Mouse (Mus musculus): ENCODE results near the gene Thbs3. TPM values are rescaled to one million over a fixed set of nuclear protein-coding genes. Genes with fewer than 3 reads are reported as not detected.

Gene Thbs3
- polyA plus RNA-seq, 1 experiment from 2014 or later, result 47.5 TPM

DNA sequence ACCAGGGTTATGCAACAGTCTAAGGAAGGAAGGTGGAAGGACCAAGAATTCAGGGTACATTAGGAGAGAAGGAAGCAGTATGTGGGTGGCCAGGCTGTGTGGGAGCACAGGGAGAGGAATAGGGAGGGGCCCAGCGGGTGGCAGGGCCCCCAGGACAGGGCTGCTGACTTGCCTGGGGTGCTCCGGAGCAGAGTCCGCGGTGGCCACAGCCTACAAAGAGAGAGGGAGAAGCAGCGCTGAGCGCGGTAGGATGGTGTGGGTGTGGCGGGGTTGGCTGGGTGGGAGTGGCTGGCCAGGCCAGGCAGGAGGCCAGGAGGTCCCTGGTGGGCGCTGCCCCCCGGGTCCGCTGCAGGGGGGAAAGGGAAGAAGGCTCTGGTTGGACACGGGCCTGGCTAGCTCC, 23.5 kb downstream of the Thbs3 start:
- ATAC-seq, result no peak
- Histone ChIP-seq H3K27ac (ENCODE audit: low read depth, low read length) (no peak overlapping the region), H3K36me3 (ENCODE audit: control insufficient read depth, insufficient read depth, low read length) (peaks cover 68% of the 10 kb centered on the region), H3K4me3 (ENCODE audit: low read length) (no peak overlapping the region), H3K4me2 (ENCODE audit: low read length) (no peak overlapping the region), H3K9ac (ENCODE audit: low read depth, low read length) (no peak overlapping the region), H3K4me1 (ENCODE audit: control insufficient read depth, insufficient read depth, low read depth, low read length) (peaks cover 8% of the 10 kb centered on the region), H3K27me3 (replicated peaks; ENCODE audit: control insufficient read depth, insufficient read depth, low read length) (no peaks in the 10 kb centered on the region), H3K9me3 (ENCODE audit: control insufficient read depth, low read length) (no peaks in the 10 kb centered on the region)
- WGBS, result 74% methylated on average over 8 of the region's 12 CpGs

DNA sequence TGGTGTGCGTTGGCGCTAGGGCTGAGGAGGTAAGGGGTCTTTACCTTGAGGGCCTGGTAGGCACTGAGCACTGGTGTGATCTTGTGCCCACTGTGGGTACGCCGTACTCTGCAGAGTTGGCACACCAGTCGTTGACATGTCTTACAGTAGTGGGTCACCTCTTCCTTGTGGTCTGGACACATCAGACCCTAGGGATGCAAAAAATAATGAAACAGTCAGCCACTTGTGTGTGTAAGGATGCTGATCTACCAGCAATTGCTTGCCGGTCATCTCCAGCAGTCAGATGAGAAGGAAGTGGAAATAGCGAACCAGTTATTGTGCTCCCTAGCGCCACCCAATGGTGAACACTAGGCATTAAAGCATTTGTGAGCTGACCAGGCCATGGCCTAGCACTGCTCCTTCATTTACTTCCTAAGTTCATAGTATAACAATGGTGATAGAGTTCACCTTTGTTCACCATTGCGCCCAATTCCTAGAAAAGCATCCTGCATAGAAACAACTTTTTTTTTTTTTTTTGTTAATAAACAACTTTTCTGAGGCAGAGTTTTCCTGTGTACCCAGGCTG, 27.4 kb downstream of the Thbs3 start:
- no peaks in the 10 kb centered on the region for H3K9me3 ChIP-seq (ENCODE audit: control insufficient read depth, low read length)
- 66% methylated on average over 9 of the region's 9 CpGs for whole genome bisulfite sequencing
- H3K36me3 ChIP-seq (ENCODE audit: control insufficient read depth, insufficient read depth, low read length), result peaks cover 41% of the 10 kb centered on the region
- no peak overlapping the region for H3K9ac ChIP-seq (ENCODE audit: low read depth, low read length)
- no peak overlapping the region for H3K4me3 ChIP-seq (ENCODE audit: low read length)
- no peaks in the 10 kb centered on the region for H3K27me3 ChIP-seq (replicated peaks; ENCODE audit: control insufficient read depth, insufficient read depth, low read length)
- H3K27ac ChIP-seq (ENCODE audit: low read depth, low read length), result no peak overlapping the region
- H3K4me1 ChIP-seq (ENCODE audit: control insufficient read depth, insufficient read depth, low read depth, low read length), result peaks cover 26% of the 10 kb centered on the region
- no peak for ATAC-seq
- no peak overlapping the region for H3K4me2 ChIP-seq (ENCODE audit: low read length)

DNA sequence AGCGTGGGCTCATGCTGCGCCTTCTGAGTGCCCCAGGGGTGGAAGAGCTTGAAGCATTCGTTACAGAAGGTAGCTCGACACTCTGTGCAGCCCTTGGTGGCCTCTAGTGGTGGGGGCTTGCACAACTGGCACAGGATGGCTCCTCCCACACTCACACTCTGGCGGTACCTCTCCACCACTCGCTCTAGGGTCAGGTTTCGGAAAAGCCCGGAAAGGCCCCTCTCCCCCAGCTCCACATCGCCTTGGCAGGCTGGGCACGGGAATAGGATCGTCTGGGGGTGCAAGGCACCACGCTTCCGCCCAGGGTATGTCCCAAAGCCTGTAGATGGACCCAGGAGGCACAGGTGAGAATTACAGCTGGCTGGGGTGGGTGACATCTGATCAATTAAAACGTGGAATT, 28.6 kb downstream of the Thbs3 start:
- Histone ChIP-seq H3K9ac (ENCODE audit: low read depth, low read length) (peak overlapping the region; percentile 79), H3K4me1 (ENCODE audit: control insufficient read depth, insufficient read depth, low read depth, low read length) (peaks cover 29% of the 10 kb centered on the region), H3K4me2 (ENCODE audit: low read length) (peak overlapping the region; percentile 92), H3K36me3 (ENCODE audit: control insufficient read depth, insufficient read depth, low read length) (peaks cover 29% of the 10 kb centered on the region), H3K27me3 (replicated peaks; ENCODE audit: control insufficient read depth, insufficient read depth, low read length) (no peaks in the 10 kb centered on the region), H3K27ac (ENCODE audit: low read depth, low read length) (no peak overlapping the region), H3K4me3 (ENCODE audit: low read length) (peak overlapping the region; percentile 74), H3K9me3 (ENCODE audit: control insufficient read depth, low read length) (no peaks in the 10 kb centered on the region)
- 11% methylated on average over 14 of the region's 14 CpGs for WGBS
- ATAC-seq, result no peak

DNA sequence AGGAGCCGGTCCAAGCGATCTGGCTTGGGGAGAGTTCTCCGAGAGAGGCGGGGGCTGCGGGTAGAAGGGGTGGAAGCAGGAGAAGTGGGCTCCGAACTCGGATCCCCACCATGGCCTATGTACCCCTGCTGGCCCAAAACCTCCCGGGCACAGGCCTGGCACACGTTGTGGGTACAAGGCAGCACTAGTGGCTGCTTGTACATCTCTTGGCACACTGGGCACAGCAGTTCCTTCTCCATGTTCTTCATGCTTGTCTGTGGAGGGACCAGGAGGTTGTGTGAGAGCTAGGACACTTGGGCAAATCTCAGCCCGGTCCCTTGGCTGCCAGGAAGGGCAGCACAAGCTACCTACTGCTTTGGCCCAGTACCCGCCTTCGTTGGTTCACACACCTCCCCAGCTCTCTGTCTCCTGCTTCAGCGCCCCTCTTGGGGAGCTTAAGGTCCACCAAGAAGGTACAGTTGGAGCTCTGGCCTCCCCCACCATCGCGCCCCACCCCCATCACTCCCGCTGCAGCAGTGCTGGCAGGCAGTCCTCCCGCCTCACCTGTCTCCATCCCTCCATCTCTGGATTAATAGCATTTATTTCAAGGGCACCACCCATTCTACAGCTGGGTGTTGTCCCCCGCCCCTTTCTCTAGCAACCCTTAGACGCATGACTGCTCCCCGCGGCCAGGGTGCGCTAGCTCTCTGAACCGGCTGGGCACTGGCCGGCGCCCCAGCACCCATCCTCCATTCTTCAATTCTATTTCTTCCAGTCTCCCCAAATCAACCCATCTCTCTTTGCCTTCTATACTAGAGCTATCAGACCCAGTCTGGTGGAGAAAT, 29.4 kb downstream of the Thbs3 start:
- peak; percentile 46 for ATAC-seq
- H3K4me1 ChIP-seq (ENCODE audit: control insufficient read depth, insufficient read depth, low read depth, low read length), result peaks cover 29% of the 10 kb centered on the region
- H3K9ac ChIP-seq (ENCODE audit: low read depth, low read length), result peak overlapping the region; percentile 79

DNA sequence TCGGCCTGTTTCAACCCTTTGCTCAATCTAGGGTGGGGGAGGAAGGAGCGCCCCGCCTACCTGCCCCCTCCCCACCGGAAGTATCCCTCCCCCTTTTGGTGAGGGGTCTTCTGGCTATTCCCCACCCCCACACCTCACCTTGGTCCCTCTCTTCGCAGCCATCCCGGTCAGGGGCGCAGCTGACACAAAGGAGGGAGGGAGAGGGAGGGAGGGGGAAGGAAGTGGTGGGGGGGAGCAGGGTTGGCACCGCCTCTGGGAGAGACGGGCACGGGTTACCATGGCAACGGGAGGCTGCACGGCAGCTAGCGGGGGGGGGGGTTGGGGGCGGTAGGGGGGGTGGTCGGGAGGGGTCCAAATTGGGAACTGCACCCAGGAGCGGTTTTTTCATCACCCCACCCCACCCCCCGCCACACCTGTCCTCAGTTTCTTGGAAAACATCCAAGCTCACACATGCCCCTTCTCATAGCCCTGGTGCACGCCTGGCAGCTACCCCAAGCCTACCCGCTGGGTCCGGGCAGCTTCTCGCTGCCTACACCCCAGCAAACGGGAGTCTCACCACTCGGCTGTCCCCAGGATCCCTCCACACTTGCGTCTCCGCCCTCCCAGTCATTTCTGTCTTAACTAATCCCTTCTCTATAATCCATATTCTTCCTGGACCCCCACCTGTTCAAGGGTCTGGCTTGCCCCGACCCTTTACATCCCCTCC, 30.2 kb downstream of the Thbs3 start:
- WGBS, result 1% methylated on average over 21 of the region's 26 CpGs
- H3K4me3 ChIP-seq (ENCODE audit: low read length), result peak overlapping the region; percentile 74
- ATAC-seq, result peak; percentile 62
- H3K27me3 ChIP-seq (replicated peaks; ENCODE audit: control insufficient read depth, insufficient read depth, low read length), result no peaks in the 10 kb centered on the region
- peak overlapping the region; percentile 95 for H3K27ac ChIP-seq (ENCODE audit: low read depth, low read length)
- peak overlapping the region; percentile 92 for H3K4me2 ChIP-seq (ENCODE audit: low read length)
- H3K9me3 ChIP-seq (ENCODE audit: control insufficient read depth, low read length), result no peaks in the 10 kb centered on the region
- peaks cover 17% of the 10 kb centered on the region for H3K36me3 ChIP-seq (ENCODE audit: control insufficient read depth, insufficient read depth, low read length)
- H3K4me1 ChIP-seq (ENCODE audit: control insufficient read depth, insufficient read depth, low read depth, low read length), result peaks cover 29% of the 10 kb centered on the region
- H3K9ac ChIP-seq (ENCODE audit: low read depth, low read length), result peak overlapping the region; percentile 79

More for the DNA sequence above, 29.4 kb downstream of the Thbs3 start:
- 8% methylated on average over 25 of the region's 25 CpGs for WGBS
- H3K36me3 ChIP-seq (ENCODE audit: control insufficient read depth, insufficient read depth, low read length), result peaks cover 22% of the 10 kb centered on the region
- H3K4me3 ChIP-seq (ENCODE audit: low read length), result peak overlapping the region; percentile 74
- peak overlapping the region; percentile 92 for H3K4me2 ChIP-seq (ENCODE audit: low read length)
- no peaks in the 10 kb centered on the region for H3K9me3 ChIP-seq (ENCODE audit: control insufficient read depth, low read length)
- no peaks in the 10 kb centered on the region for H3K27me3 ChIP-seq (replicated peaks; ENCODE audit: control insufficient read depth, insufficient read depth, low read length)
- H3K27ac ChIP-seq (ENCODE audit: low read depth, low read length), result peak overlapping the region; percentile 95

DNA sequence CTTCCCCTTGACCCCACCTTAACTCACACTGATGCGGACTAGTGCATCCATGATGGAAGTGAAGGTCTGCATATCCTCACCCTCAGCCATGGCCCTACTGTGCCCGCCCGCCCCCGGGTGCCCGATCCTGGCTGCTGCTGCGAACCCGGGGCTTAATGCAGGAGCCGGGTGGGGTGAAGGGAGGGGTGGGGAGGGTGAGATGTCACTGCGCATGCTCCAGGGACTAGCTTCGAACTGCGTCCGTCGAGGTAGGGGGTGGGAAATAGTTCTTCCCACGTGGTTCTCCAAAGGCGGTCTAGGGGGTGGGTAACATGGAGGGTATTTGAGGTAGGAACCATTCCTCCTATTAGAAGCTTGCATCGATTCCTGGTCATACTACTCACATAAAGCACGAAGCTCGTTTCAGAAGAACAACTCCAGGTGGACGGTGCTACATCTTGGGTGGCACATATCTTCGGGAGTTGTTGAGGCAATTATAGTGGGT, 30.8 kb downstream of the Thbs3 start, which contains the start of gene Krtcap2:
Gene Krtcap2, plus strand, starts transcription at position 279 of the 484 bp plus-strand sequence.
- Histone ChIP-seq H3K4me3 (ENCODE audit: low read length) (peak within 1 kb of the TSS; percentile 74), H3K27ac (ENCODE audit: low read depth, low read length) (peak within 1 kb of the TSS; percentile 95), H3K27me3 (replicated peaks; ENCODE audit: control insufficient read depth, insufficient read depth, low read length) (no peaks in the 10 kb centered on the region), H3K9me3 (ENCODE audit: control insufficient read depth, low read length) (no peaks in the 10 kb centered on the region), H3K9ac (ENCODE audit: low read depth, low read length) (peak within 1 kb of the TSS; percentile 79), H3K36me3 (ENCODE audit: control insufficient read depth, insufficient read depth, low read length) (peaks cover 14% of the 10 kb centered on the region), H3K4me2 (ENCODE audit: low read length) (peak within 1 kb of the TSS; percentile 92), H3K4me1 (ENCODE audit: control insufficient read depth, insufficient read depth, low read depth, low read length) (peaks cover 31% of the 10 kb centered on the region)
- 3% methylated on average over 20 of the region's 20 CpGs for WGBS
- peak; percentile 71 for ATAC-seq

DNA sequence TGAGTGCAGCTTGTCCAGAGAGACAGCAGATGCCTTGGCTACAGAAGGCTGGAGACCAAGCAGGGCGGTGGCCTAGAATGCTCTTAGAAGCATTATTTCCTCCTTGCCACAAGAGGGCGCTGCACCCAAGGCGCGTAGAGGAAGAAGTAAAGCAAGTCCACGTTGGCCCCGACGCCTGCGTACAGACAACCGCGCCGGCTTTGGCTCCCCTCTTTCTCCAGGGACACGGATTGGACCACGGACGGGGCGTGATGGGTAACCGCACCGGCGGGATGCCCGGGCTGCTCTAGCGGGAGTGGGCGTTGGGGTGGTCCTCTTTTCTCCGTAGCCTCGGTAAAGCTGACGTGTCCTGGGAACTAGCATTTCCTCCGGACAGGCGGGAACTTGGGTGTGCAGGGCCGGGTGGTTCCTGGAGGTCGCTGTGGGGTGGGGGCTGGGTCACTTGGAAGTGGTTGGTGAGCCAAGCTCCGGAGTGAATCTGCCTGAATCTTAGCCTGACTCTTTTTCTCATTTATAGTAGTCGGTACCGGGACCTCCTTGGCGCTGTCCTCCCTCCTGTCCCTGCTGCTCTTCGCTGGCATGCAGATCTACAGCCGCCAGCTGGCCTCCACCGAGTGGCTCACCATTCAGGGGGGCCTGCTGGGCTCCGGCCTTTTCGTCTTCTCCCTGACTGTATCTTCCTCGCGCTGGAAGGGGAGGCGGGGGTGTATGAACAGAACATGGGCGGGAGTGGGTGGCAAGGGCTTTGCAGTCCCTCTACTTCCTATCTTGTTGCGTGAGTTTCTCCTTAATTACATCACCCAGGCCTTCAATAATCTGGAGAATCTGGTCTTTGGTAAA, 31.5 kb downstream of the Thbs3 start, which contains the start of gene Trim46:
Gene Trim46, minus strand, starts transcription at position 49 of the 840 bp plus-strand sequence.
- Histone ChIP-seq H3K4me3 (ENCODE audit: low read length) (peak within 1 kb of the TSS; percentile 74), H3K36me3 (ENCODE audit: control insufficient read depth, insufficient read depth, low read length) (peaks cover 10% of the 10 kb centered on the region), H3K27me3 (replicated peaks; ENCODE audit: control insufficient read depth, insufficient read depth, low read length) (no peaks in the 10 kb centered on the region), H3K4me1 (ENCODE audit: control insufficient read depth, insufficient read depth, low read depth, low read length) (peaks cover 35% of the 10 kb centered on the region), H3K9ac (ENCODE audit: low read depth, low read length) (peak within 1 kb of the TSS; percentile 79), H3K4me2 (ENCODE audit: low read length) (peak within 1 kb of the TSS; percentile 92), H3K9me3 (ENCODE audit: control insufficient read depth, low read length) (no peaks in the 10 kb centered on the region), H3K27ac (ENCODE audit: low read depth, low read length) (peak within 1 kb of the TSS; percentile 95)
- WGBS, result 0% methylated on average over 40 of the region's 42 CpGs
- peak; percentile 70 for ATAC-seq

DNA sequence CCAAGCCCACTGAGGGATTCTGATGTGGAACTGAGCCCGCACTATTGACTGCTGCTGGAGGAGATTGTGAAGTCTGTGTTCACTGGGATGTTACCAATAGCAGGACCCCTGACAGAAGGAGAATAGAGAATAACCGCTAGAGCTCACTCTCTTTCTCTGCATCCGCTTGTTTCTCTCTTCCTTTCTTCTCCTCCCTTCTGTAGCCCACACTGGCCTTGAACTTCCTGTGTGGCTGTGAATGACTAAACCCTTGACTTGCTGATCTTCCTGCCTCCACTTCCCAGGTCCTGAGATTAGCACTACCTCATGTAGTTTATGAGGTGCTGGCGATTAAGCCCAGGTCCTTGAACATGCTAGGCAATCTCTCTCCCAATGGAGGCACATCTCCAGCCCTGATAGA, 32.5 kb downstream of the Thbs3 start:
- Histone ChIP-seq H3K9me3 (ENCODE audit: control insufficient read depth, low read length) (no peaks in the 10 kb centered on the region), H3K4me1 (ENCODE audit: control insufficient read depth, insufficient read depth, low read depth, low read length) (peaks cover 33% of the 10 kb centered on the region), H3K9ac (ENCODE audit: low read depth, low read length) (no peak overlapping the region), H3K4me2 (ENCODE audit: low read length) (peak overlapping the region; percentile 92), H3K36me3 (ENCODE audit: control insufficient read depth, insufficient read depth, low read length) (peaks cover under 1% of the 10 kb centered on the region; the same call in 1 of the 2 replicates), H3K4me3 (ENCODE audit: low read length) (peak overlapping the region; percentile 74; the same call in 1 of the 2 replicates), H3K27ac (ENCODE audit: low read depth, low read length) (no peak overlapping the region), H3K27me3 (replicated peaks; ENCODE audit: control insufficient read depth, insufficient read depth, low read length) (no peaks in the 10 kb centered on the region)
- 86% methylated on average over 4 of the region's 4 CpGs for whole genome bisulfite sequencing
- ATAC-seq, result no peak

Measured in hindbrain, embryonic 16.5 days (tissue).